Mouse (Mus musculus) gastrocnemius, postnatal 36 days (tissue): ENCODE measurements at regions not wholly inside any gene's neighbourhood (a gene's known extent, or its start where the extent isn't known, plus 50 kb on each side); places are given as distances from the start of the nearest gene placed in this dataset.
A peak's percentile ranks its signal among the peaks of the same experiment; 100 is the strongest.

Source experiments
- DNase-seq, 2 experiments: peaks; one replicate each; pipeline ENCODE4 v3.0.0; 2022
- intact Hi-C: fragments of 180-260 bp; cut with DNase I; formaldehyde crosslinking; loops from one replicate; pipeline ENCODE4 v1.15.1; 2025

GRCm38 (mm10) chr1:189993706-189994105 is 71.5 kb upstream of the Smyd2 start:
- DNase-seq, result no peak
- intact Hi-C loops, result no loop called here

DNA sequence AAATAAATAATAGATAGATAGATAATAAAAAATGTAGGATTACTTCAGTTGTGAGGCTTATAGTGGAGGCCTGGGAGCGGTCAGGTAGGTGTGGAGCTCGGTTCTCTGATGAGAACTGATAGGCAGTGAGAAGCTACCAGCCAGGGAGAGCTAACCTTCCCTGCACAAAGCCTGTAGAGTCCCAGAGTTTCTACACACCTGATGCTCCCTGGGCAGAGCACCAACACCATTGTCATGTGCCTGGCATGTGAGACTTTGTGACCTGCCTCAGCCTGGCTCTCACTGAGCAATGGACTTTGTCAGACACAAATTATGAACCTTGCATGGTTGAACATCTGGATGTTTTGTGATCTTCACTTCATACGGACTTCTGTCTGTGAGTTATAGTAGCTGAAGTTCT is 71.1 kb upstream of the Smyd2 start:
- intact Hi-C loops, result no loop called here

DNA sequence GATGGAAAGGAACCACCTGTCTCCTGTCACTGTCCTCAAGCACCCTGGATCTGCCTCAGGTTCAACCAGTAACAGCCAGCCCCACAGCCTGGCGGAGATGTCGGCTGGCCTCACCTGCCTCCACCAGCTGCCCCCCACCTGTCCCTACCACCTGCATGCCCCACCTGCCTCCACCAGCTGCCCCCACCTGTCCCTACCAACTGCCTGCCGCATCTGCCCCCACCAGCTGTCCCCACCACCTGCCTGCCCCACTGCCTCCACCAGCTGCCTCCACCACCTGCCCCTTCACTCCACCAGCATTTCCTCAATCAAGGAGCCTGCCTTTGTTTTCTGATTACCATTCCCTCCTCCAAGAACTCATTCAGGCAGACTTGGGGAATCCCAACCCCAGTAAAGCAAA is 68.9 kb upstream of the Smyd2 start:
- intact Hi-C loops, result no loop called here
- DNase-seq, result no peak

More for the DNA sequence above, 71.1 kb upstream of the Smyd2 start:
- no peak for DNase-seq

GRCm38 (mm10) chr1:189990046-189990622 is 68.0 kb upstream of the Smyd2 start:
- no peak for DNase-seq
- intact Hi-C loops, result no loop called here

DNA sequence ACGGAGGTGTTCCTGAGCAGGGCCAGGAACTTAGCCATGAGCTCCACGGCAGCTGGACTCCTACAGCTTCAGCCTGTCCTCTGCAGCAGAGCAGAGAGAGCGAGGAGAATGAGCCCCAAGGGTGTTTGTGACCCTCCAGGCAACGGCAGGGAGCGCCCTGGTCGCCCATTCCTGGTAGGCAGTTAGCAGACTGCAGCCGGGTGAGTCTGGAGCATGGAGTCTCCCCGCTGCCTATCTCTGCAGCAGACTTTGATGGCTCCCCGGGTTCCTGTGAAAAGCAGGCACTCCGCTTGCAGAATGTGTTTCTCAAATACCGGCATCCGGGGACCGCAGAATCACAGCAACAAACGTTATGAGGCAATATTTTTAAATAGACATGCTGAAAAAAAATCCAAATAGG is 67.2 kb upstream of the Smyd2 start:
- DNase-seq, result no peak
- intact Hi-C loops, result no loop called here

DNA sequence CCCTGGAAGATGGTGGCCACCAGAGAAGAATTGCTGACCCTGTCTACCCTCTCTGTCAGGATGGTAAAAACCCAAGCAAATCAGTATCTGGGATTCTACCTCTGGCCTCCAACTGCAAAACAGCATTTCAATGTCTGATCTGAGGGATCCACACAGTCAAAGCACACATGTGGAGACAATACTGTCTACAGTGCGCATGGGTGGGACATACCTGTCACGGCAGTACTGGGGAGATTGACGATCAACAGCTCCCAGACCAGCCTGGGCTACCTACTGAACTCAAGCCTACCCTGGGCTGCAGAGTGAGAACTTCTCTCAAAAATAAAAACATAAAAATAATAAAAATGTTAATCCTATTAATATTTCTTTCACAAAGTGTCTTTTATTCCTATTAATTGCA is 66.7 kb upstream of the Smyd2 start:
- intact Hi-C loops, result no loop called here
- DNase-seq, result no peak

DNA sequence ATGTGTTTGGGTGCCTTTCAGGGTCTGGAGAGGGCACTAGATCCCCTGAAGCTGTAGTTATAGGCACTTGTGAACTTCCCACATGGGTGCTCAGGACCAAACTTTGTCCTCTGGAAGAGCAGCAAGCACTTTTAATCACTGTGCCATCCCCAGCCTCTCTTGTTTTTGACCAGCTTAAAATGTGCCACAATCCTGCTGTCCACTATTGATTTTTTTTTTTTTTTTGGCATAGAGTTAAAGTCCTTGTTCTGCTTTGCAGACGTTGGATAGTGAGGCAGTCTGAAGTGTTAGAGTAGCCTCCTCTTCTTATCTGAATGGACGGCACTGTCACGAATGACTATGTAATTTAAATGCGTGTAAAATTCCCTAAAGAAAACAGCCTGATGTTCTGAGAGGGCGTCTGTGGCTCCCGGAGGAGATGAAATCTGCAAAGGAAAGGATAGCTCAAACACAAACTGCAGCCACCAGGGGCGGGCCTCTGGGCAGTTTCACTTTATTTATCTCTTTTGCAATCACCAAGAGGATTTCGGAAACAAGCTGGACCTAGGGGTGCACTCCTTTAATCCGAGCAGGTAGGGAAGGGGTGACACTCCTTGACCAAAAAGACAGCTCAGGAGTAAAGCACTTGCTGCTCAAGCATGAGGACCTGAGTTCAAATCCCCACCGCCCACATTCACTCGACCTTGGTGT is 63.5 kb upstream of the Smyd2 start:
- no peak for DNase-seq
- intact Hi-C loops, result no loop called here

DNA sequence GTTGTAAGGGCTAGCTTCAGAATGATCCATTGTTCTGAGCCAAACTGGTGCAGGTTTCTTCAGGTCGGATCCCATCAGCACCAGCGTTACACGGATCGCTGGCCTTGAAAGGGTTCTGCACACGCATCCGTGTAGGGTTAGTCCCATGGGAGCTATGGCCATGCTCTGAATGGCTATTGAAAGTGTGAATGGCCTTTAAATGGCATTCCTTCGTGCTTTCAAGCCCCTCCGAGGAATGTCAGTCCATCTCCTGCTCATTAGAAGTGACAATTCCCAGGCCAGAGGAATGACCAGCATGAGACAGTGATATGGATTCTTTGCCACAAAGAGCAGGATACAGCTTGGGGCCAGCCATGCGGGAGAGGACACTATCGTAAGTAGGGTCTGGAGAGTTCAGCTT is 56.1 kb upstream of the Smyd2 start:
- DNase-seq, result no peak

DNA sequence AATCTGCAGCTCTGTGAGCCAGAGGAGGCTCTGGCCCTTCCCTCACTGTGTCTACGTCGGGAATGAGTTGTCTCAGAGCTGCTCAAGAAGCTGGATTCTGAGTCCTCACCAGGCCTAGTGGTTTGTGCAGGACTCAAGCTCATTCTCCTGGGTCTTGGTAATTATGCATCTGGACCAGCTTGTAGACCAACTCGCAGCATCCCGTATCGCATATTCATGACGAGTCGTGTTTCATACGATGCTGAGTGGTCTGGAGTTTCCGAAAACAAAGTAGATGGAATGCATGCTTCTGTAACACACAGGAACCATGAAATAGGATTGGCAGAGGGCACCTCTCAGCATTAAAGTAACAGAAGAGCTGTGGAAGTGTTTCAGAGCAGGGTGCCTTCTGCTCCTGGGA is 53.5 kb upstream of the Smyd2 start:
- intact Hi-C loops, result loop anchor here (2.0 to 5.0 kb wide), 2 partner anchors 45 to 278 kb away; no protein-coding TSS in a partner anchor
- DNase-seq, result no peak

More for the DNA sequence above, 56.1 kb upstream of the Smyd2 start:
- intact Hi-C loops, result loop anchor here (5.0 kb wide), 1 partner anchor 281 kb away; no protein-coding TSS in a partner anchor

DNA sequence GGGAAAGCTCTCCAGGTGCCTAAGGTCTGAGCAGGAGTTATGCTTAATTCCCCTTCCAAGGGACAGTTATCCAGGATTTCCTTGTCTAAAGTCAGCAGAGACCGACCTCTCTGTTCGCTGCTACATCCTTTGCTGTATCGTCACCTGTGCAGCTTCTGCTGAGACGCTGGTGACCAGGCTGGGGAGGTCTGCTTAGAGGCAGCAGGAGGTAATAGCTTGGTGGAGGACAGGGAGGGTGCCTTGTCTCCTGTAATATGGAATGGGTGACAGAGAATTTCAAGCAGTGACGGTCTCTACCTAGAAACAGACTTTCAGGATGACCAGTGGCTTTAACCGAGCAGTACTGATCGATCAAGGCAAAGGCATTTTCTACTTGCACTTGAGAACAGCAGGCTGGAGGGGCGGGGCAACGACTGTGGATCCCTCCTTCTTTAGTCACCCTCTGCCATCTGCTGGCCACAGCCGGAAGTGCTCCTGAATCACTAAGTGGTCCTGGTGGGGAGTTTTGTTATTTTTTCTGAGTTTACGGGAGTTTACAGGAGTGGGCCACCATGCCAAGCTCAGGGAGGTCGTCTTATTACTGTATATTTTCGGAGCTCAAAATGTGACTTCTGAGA is 50.7 kb upstream of the Smyd2 start:
- intact Hi-C loops, result loop anchor here (1.0 kb wide), 1 partner anchor 86 kb away; no protein-coding TSS in a partner anchor
- DNase-seq, result peak; percentile 72 to 83
